Mouse (Mus musculus) cortical plate, adult 2 months (tissue): ENCODE measurements around the gene Myt1l.
A peak's percentile ranks its signal among the peaks of the same experiment; 100 is the strongest.

Experiments
- CTCF ChIP-seq: fragments of 200-500 bp; IDR thresholded peaks from 2 replicates; pipeline ENCODE4 v1.5.1; 2011; ENCODE audit warnings: mild to moderate bottlenecking, control low read depth, low read length; ENCODE audit not compliant: insufficient read depth; ENCODE audit errors: extremely low read depth
- POLR2A ChIP-seq: fragments of 200-500 bp; IDR thresholded peaks from 2 replicates; pipeline ENCODE4 v1.6.1; 2011; ENCODE audit warnings: mild to moderate bottlenecking, low read length, control low read depth; ENCODE audit not compliant: insufficient read depth; ENCODE audit errors: extremely low read depth

DNA sequence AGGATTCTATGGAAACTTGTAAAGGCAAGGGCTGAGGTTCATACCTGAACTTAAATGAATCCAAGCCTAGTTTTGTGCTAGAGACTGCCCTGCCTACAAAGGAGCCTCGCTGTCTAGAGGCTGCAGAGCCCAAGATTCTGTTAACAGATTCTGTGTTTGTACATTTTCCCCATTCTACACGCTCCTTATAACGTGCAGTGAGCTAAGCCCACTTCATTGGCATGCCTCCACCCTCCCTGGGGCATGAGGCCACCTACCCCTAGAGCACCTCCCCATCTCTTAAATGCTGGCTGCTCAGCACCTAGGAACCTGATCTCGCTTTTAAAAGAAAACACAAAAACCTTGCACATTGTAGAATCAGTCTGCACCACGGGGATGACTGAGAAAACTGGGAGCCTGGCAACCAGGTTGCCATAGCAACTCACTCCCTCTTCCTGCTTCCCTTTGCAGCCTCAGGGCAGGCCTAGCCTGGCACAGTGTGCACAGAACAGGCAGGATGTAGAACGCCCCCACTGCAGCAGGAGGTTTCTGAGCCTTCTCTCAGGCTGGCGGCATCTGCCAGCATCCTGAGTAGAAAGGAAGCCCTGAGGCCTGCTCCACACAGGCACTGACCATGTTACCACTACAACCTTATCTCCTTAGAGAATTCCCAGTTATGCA lies 344.1 kb downstream of the Myt1l start:
- TF ChIP-seq CTCF (no peak), POLR2A (peak; percentile 82)
